Mouse (Mus musculus): ENCODE results near the gene Golph3.

GRCm38 (mm10) chr15:12315996-12316395 is 5.3 kb upstream of the Golph3 start:
- no peak for TF ChIP-seq CTCF (IDR thresholded peaks at IDR 0.05; ENCODE audit: extremely low read depth, insufficient read depth, insufficient read length, insufficient replicate concordance)
- no peak for TF ChIP-seq POLR2A (IDR thresholded peaks at IDR 0.05; ENCODE audit: low read depth, low read length)

Measured in spleen, adult 2 months (tissue).